ENCODE assay signal across 8 mouse cellular contexts in the genomic region with DNA sequence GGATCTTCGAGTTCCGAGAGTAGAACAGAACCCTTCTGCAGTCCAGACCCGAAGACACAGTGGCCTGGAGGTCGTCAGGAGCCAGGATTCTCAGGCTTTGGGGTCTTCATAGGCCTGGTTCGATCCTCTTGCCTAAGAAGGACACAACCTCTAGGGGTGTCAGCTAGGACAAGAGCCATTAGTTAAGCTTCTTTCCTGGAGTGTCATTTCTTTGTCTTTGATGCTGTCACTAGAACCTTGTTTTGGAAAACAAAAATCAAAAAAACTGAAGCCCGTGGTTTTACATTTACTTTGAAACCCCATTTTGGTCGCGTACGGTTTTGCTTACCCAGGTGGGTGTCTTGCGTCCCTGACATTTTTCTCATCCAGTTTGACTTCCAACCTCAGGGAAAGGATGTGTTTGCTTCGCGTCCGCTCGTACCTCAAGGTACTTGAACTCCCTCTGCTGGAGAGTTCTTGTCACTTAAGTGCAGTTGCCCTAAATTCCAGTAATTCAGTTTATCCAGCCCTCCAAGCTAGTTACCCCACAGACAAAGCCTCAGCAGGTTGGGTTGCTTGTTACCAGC. TPM values are rescaled to one million over a fixed set of nuclear protein-coding genes. Genes with fewer than 3 reads are reported as not detected.
DNase-seq lines count a peak whose midpoint lies in the region; ATAC-seq and TF ChIP-seq lines count a peak whose summit lies in the region.

No protein-coding gene starts in this region.

- no peaks in the 10 kb centered on the region for H3K4me1 ChIP-seq in ES-Bruce4 (ENCODE audit: control insufficient read depth, insufficient read depth, low read length)
- peaks cover 29% of the 10 kb centered on the region for H3K4me1 ChIP-seq in embryonic facial prominence, embryonic 15.5 days
- H3K4me1 ChIP-seq in liver, embryonic 16.5 days (ENCODE audit: control insufficient read depth, low read depth, low read length), result peaks cover 33% of the 10 kb centered on the region
- H3K4me1 ChIP-seq in neural tube, embryonic 12.5 days, result peaks cover 9% of the 10 kb centered on the region

- H3K9ac ChIP-seq in ES-Bruce4 (ENCODE audit: low read depth, poor library complexity, severe bottlenecking), result peak overlapping the region; percentile 98
- peak overlapping the region; percentile 73 for H3K9ac ChIP-seq in embryonic facial prominence, embryonic 15.5 days
- H3K9ac ChIP-seq in liver, embryonic 16.5 days (ENCODE audit: low read depth, low read length), result peak overlapping the region; percentile 88
- H3K9ac ChIP-seq in neural tube, embryonic 12.5 days, result peak overlapping the region; percentile 77

- no peaks in the 10 kb centered on the region for H3K27me3 ChIP-seq in ES-Bruce4 (ENCODE audit: control insufficient read depth, insufficient read depth, low read length, poor library complexity, severe bottlenecking)
- H3K27me3 ChIP-seq in embryonic facial prominence, embryonic 15.5 days, result no peaks in the 10 kb centered on the region
- no peaks in the 10 kb centered on the region for H3K27me3 ChIP-seq in liver, embryonic 16.5 days (ENCODE audit: control insufficient read depth, insufficient read depth, low read depth, low read length)
- no peaks in the 10 kb centered on the region for H3K27me3 ChIP-seq in neural tube, embryonic 12.5 days (replicated peaks)

- no peaks in the 10 kb centered on the region for H3K9me3 ChIP-seq in ES-Bruce4 (replicated peaks; ENCODE audit: control insufficient read depth, insufficient read depth, low read length, poor library complexity, severe bottlenecking)
- no peaks in the 10 kb centered on the region for H3K9me3 ChIP-seq in embryonic facial prominence, embryonic 15.5 days (replicated peaks)
- no peaks in the 10 kb centered on the region for H3K9me3 ChIP-seq in liver, embryonic 16.5 days (replicated peaks; ENCODE audit: control insufficient read depth, low read length)
- no peaks in the 10 kb centered on the region for H3K9me3 ChIP-seq in neural tube, embryonic 12.5 days

- peak; percentile 95 for DNase-seq in brain, adult 2 months (ENCODE audit: low read depth, low spot score)
- DNase-seq in heart, postnatal 10 days, result peak; percentile 73 to 76
- peak; percentile 43 to 70 for DNase-seq in kidney, postnatal 4 days
- DNase-seq in thymus, postnatal 10 days (ENCODE audit: low spot score in 2 of 2), result peak; percentile 52 to 79

- TF ChIP-seq EP300 in ES-Bruce4 (IDR thresholded peaks at IDR 0.05; ENCODE audit: insufficient read depth, low read depth, low read length), result no peak

- no peak for ATAC-seq in embryonic facial prominence, embryonic 15.5 days (ENCODE audit: insufficient number of reproducible peaks, low FRiP score, low TSS enrichment, low read depth)
- peak; percentile 32 for ATAC-seq in liver, embryonic 16.5 days (ENCODE audit: low read depth)
- peak; percentile 42; the same call in 1 of the 2 replicates for ATAC-seq in neural tube, embryonic 12.5 days (ENCODE audit: low FRiP score, low read depth)

- no peak for TF ChIP-seq POLR2A in ES-Bruce4 (IDR thresholded peaks at IDR 0.05; ENCODE audit: insufficient read depth, low read length)

- H3K4me2 ChIP-seq in embryonic facial prominence, embryonic 15.5 days (replicated peaks), result peak overlapping the region; percentile 64
- peak overlapping the region; percentile 89 for H3K4me2 ChIP-seq in liver, embryonic 16.5 days (ENCODE audit: low read depth, low read length)
- peak overlapping the region; percentile 65 for H3K4me2 ChIP-seq in neural tube, embryonic 12.5 days (replicated peaks)

- peak; percentile 23 for TF ChIP-seq CTCF in ES-Bruce4 (IDR thresholded peaks at IDR 0.05; ENCODE audit: low read depth, low read length)

- under 1% methylated on average over 14 of the region's 14 CpGs for WGBS in embryonic facial prominence, embryonic 15.5 days
- under 1% methylated on average over 14 of the region's 14 CpGs for WGBS in liver, embryonic 16.5 days (ENCODE audit: insufficient replicate concordance)
- under 1% methylated on average over 14 of the region's 14 CpGs for WGBS in neural tube, embryonic 12.5 days

- H3K4me3 ChIP-seq in ES-Bruce4 (ENCODE audit: low read depth, low read length), result peak overlapping the region; percentile 97
- H3K4me3 ChIP-seq in embryonic facial prominence, embryonic 15.5 days (replicated peaks), result peak overlapping the region; percentile 83
- peak overlapping the region; percentile 84 for H3K4me3 ChIP-seq in liver, embryonic 16.5 days (ENCODE audit: low read depth, low read length)
- peak overlapping the region; percentile 87 for H3K4me3 ChIP-seq in neural tube, embryonic 12.5 days

- intact Hi-C loops in heart, postnatal 10 days (cut with DNase I), result loop anchor here (1.0 kb wide), 1 partner anchor 19 kb away; no protein-coding TSS in a partner anchor

- peaks cover 10% of the 10 kb centered on the region; the same call in 1 of the 2 replicates for H3K36me3 ChIP-seq in ES-Bruce4 (ENCODE audit: control insufficient read depth, insufficient read depth, low read length, poor library complexity, severe bottlenecking)
- H3K36me3 ChIP-seq in embryonic facial prominence, embryonic 15.5 days, result no peaks in the 10 kb centered on the region
- H3K36me3 ChIP-seq in liver, embryonic 16.5 days (ENCODE audit: control insufficient read depth, insufficient read depth), result no peaks in the 10 kb centered on the region
- no peaks in the 10 kb centered on the region; the same call in 1 of the 2 replicates for H3K36me3 ChIP-seq in neural tube, embryonic 12.5 days

- H3K27ac ChIP-seq in ES-Bruce4 (ENCODE audit: insufficient read depth, low read length), result peak overlapping the region; percentile 91
- peak overlapping the region; percentile 97 for H3K27ac ChIP-seq in embryonic facial prominence, embryonic 15.5 days (replicated peaks)
- H3K27ac ChIP-seq in liver, embryonic 16.5 days (ENCODE audit: low read length), result peak overlapping the region; percentile 95
- H3K27ac ChIP-seq in neural tube, embryonic 12.5 days, result peak overlapping the region; percentile 63; the same call in 1 of the 2 replicates

RNA-seq across cellular contexts. Expression of gene Timeless, which starts 0.6 kb away (rescaled TPM):
- polyA plus RNA-seq in ES-Bruce4 (2011; ENCODE audit: insufficient read depth, insufficient read length, low read depth, missing spikeins), result 57.7 and 64.1 TPM in 2 replicates
- 43.8 and 48.1 TPM in 2 replicates for polyA plus RNA-seq in embryonic facial prominence, embryonic 15.5 days (2015; fragmentation: Nextera tagmentation; extraction: Ambion mirVana)
- total RNA-seq in heart, postnatal 10 days (2021), result 10 to 100 TPM; 11.5 to 17.3 TPM
- polyA plus RNA-seq in liver, embryonic 16.5 days (2015; fragmentation: Nextera tagmentation; extraction: Ambion mirVana), result 23.5 and 23.6 TPM in 2 replicates
- polyA plus RNA-seq in neural tube, embryonic 12.5 days (2016; fragmentation: Nextera tagmentation; extraction: Ambion mirVana), result 48.6 and 50.6 TPM in 2 replicates

RNA-seq across cellular contexts. Expression of gene Mip, which starts 6.9 kb away (rescaled TPM):
- 0.37 and 0.62 TPM in 2 replicates for polyA plus RNA-seq in ES-Bruce4 (2011; ENCODE audit: insufficient read depth, insufficient read length, low read depth, missing spikeins)
- polyA plus RNA-seq in embryonic facial prominence, embryonic 15.5 days (2015; fragmentation: Nextera tagmentation; extraction: Ambion mirVana), result 0.23 and 0.28 TPM in 2 replicates
- total RNA-seq in heart, postnatal 10 days (2021), result not detected
- 0.05 TPM in 1 of 2 replicates, not detected in the other for polyA plus RNA-seq in liver, embryonic 16.5 days (2015; fragmentation: Nextera tagmentation; extraction: Ambion mirVana)
- not detected in 2 replicates for polyA plus RNA-seq in neural tube, embryonic 12.5 days (2016; fragmentation: Nextera tagmentation; extraction: Ambion mirVana)

RNA-seq across cellular contexts. Expression of gene Spryd4, which starts 20.9 kb away (rescaled TPM):
- 21.8 and 21.9 TPM in 2 replicates for polyA plus RNA-seq in ES-Bruce4 (2011; ENCODE audit: insufficient read depth, insufficient read length, low read depth, missing spikeins)
- polyA plus RNA-seq in embryonic facial prominence, embryonic 15.5 days (2015; fragmentation: Nextera tagmentation; extraction: Ambion mirVana), result 30.8 TPM in 2 replicates
- 10 to 100 TPM; 42.1 to 44.6 TPM for total RNA-seq in heart, postnatal 10 days (2021)
- 28.0 and 30.8 TPM in 2 replicates for polyA plus RNA-seq in liver, embryonic 16.5 days (2015; fragmentation: Nextera tagmentation; extraction: Ambion mirVana)
- polyA plus RNA-seq in neural tube, embryonic 12.5 days (2016; fragmentation: Nextera tagmentation; extraction: Ambion mirVana), result 21.8 and 21.9 TPM in 2 replicates

RNA-seq across cellular contexts. Expression of gene Apon, which starts 21.4 kb away (rescaled TPM):
- polyA plus RNA-seq in ES-Bruce4 (2011; ENCODE audit: insufficient read depth, insufficient read length, low read depth, missing spikeins), result 0.43 TPM in 1 of 2 replicates, not detected in the other
- 0.27 TPM in 1 of 2 replicates, not detected in the other for polyA plus RNA-seq in embryonic facial prominence, embryonic 15.5 days (2015; fragmentation: Nextera tagmentation; extraction: Ambion mirVana)
- under 1 TPM in 1 of 2 experiments, not detected in 1; 0.20 TPM for total RNA-seq in heart, postnatal 10 days (2021)
- polyA plus RNA-seq in liver, embryonic 16.5 days (2015; fragmentation: Nextera tagmentation; extraction: Ambion mirVana), result 1.4 and 1.9 TPM in 2 replicates
- polyA plus RNA-seq in neural tube, embryonic 12.5 days (2016; fragmentation: Nextera tagmentation; extraction: Ambion mirVana), result 0.18 and 0.49 TPM in 2 replicates

RNA-seq across cellular contexts. Expression of gene Apof, which starts 36.0 kb away (rescaled TPM):
- not detected in 2 replicates for polyA plus RNA-seq in ES-Bruce4 (2011; ENCODE audit: insufficient read depth, insufficient read length, low read depth, missing spikeins)
- not detected in 2 replicates for polyA plus RNA-seq in embryonic facial prominence, embryonic 15.5 days (2015; fragmentation: Nextera tagmentation; extraction: Ambion mirVana)
- not detected for total RNA-seq in heart, postnatal 10 days (2021)
- 212 and 253 TPM in 2 replicates for polyA plus RNA-seq in liver, embryonic 16.5 days (2015; fragmentation: Nextera tagmentation; extraction: Ambion mirVana)
- not detected in 2 replicates for polyA plus RNA-seq in neural tube, embryonic 12.5 days (2016; fragmentation: Nextera tagmentation; extraction: Ambion mirVana)
